Mouse (Mus musculus): ENCODE measurements at regions not wholly inside any gene's neighbourhood (a gene's known extent, or its start where the extent isn't known, plus 50 kb on each side); places are given as distances from the start of the nearest gene placed in this dataset.

GRCm38 (mm10) chr8:36036271-36036670, 270.7 kb downstream of the Gm19410 start:
- no peak for DNase-seq (ENCODE audit: low spot score in 2 of 2)

DNA sequence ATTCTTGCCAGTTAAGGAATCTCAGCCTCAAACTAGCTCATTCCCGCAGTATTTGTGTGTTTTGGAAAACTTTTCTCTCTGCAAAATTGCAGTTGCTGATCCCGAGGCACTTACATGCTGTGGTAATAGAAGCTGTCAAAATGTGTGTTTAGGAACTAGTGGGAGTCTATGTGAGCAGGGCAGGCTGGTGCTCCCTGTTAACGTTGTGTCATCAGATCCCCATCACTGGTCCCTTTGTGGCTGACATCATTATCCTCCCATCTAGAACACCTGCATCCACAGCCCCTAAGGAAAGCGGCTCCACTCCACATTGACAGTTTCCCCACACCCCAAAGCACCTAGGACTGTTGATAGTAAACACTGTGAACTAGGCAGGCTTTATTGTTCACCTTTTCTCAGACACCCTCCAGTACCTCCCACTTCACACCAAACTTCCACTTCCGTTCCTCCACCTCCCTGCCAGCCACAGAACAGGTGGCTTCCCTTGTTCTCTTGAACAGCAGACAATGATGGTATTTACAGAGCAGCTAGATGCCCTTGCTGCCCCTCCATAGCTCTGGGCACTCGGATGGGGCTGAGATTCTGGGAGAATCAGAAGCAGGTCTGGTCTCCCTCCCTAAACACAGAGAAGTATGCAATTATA, 275.8 kb downstream of the Gm19410 start:
- DNase-seq (ENCODE audit: low spot score in 2 of 2) = no peak

GRCm38 (mm10) chr8:36042594-36042993, 277.0 kb downstream of the Gm19410 start:
- no peak for DNase-seq (ENCODE audit: low spot score in 2 of 2)

Data from urinary bladder, postnatal 36 days (tissue).